Mouse (Mus musculus): ENCODE data around the gene Ace. TPM values are rescaled to one million over a fixed set of nuclear protein-coding genes. Genes with fewer than 3 reads are reported as not detected.

Ace gene
- polyA plus RNA-seq, 1 experiment, result 9.3 TPM

DNA sequence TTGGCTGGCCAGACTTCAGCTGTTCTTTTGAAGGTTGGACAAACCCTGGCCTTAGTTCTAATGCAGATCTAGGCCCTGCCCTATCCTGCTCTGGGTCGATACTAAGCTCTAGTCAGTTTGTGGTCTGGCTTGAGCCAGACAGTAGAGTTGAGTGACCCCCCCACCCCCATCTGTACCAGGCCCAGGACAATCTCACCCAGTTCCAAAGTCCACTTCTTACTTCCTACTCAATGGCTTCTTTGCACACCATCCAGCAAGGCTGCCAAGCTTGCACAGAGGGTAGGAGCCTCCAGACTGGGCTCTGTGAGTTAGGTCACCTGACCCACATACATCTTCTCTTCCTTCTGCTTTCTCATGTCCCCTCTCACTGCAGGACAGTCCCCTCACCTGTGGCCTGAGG, 36.8 kb downstream of the Ace start:
- Histone ChIP-seq H3K27ac (ENCODE audit: insufficient read depth, low read length) (no peak overlapping the region), H3K4me3 (ENCODE audit: insufficient read depth, low read length) (no peak overlapping the region), H3K4me1 (ENCODE audit: control insufficient read depth, insufficient read depth, low read length) (no peaks in the 10 kb centered on the region)
- no peak for TF ChIP-seq POLR2A (IDR thresholded peaks at IDR 0.05; ENCODE audit: extremely low read depth, insufficient read depth, low read length)
- no peak for TF ChIP-seq CTCF (IDR thresholded peaks at IDR 0.05; ENCODE audit: extremely low read depth, insufficient read depth, low read length)

GRCm38 (mm10) chr11:106005970-106006369, 38.2 kb downstream of the Ace start:
- H3K27ac ChIP-seq (ENCODE audit: insufficient read depth, low read length), result no peak overlapping the region
- TF ChIP-seq CTCF (IDR thresholded peaks at IDR 0.05; ENCODE audit: extremely low read depth, insufficient read depth, low read length), result no peak
- no peak overlapping the region for H3K4me3 ChIP-seq (ENCODE audit: insufficient read depth, low read length)
- no peaks in the 10 kb centered on the region for H3K4me1 ChIP-seq (ENCODE audit: control insufficient read depth, insufficient read depth, low read length)

DNA sequence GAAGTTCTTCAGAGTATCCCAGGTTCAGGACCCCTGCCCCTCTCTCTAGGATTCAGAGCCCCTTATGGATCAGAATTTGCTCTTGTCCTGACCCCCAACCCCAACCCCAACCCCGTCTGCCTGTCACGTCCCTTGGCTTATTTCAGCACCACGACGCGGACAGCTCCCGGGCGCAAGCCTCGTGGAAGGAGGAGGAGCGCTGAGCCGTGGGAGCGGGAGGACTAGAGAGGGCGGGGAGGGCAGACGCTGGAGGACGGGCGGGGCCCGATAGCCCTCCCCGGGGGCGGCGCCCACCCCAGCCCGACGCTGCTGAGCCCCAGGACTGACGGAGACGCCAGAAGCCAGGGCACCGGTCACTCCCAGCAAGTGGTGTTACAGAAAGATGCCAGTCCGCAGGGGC, 40.1 kb downstream of the Ace start, which contains the start of gene Kcnh6:
Gene Kcnh6 (plus strand): TSS at position 304 of the 400 bp plus-strand sequence.
- no peaks in the 10 kb centered on the region for H3K4me1 ChIP-seq (ENCODE audit: control insufficient read depth, insufficient read depth, low read length)
- no peak for TF ChIP-seq CTCF (IDR thresholded peaks at IDR 0.05; ENCODE audit: extremely low read depth, insufficient read depth, low read length)
- TF ChIP-seq POLR2A (IDR thresholded peaks at IDR 0.05; ENCODE audit: extremely low read depth, insufficient read depth, low read length), result no peak
- no peak within 1 kb of the TSS for H3K4me3 ChIP-seq (ENCODE audit: insufficient read depth, low read length)
- H3K27ac ChIP-seq (ENCODE audit: insufficient read depth, low read length), result no peak within 1 kb of the TSS

DNA sequence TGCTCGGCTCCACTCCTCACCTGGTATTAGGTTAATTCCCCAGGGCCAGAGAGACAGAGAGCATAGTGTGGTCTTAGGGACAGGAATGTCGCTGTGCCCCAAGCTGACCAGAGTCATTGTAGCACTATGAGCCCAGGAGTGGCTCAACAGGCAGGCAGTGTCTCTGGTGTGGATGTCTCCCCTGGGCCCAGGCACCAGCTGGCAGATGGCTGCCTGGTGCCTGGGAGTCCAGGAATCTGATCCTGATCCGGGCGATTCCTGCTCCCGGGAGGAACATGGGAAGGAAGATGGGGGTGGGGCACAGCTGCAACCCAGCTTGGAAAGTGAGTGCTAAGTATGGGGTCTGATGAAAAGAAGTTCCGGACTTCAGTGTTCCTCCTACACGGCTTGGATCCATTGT, 45.0 kb downstream of the Ace start:
- Histone ChIP-seq H3K4me1 (ENCODE audit: control insufficient read depth, insufficient read depth, low read length) (no peaks in the 10 kb centered on the region; the same call in 1 of the 2 replicates), H3K4me3 (ENCODE audit: insufficient read depth, low read length) (no peak overlapping the region), H3K27ac (ENCODE audit: insufficient read depth, low read length) (no peak overlapping the region)
- TF ChIP-seq POLR2A (IDR thresholded peaks at IDR 0.05; ENCODE audit: extremely low read depth, insufficient read depth, low read length) (no peak), CTCF (IDR thresholded peaks at IDR 0.05; ENCODE audit: extremely low read depth, insufficient read depth, low read length) (no peak)

DNA sequence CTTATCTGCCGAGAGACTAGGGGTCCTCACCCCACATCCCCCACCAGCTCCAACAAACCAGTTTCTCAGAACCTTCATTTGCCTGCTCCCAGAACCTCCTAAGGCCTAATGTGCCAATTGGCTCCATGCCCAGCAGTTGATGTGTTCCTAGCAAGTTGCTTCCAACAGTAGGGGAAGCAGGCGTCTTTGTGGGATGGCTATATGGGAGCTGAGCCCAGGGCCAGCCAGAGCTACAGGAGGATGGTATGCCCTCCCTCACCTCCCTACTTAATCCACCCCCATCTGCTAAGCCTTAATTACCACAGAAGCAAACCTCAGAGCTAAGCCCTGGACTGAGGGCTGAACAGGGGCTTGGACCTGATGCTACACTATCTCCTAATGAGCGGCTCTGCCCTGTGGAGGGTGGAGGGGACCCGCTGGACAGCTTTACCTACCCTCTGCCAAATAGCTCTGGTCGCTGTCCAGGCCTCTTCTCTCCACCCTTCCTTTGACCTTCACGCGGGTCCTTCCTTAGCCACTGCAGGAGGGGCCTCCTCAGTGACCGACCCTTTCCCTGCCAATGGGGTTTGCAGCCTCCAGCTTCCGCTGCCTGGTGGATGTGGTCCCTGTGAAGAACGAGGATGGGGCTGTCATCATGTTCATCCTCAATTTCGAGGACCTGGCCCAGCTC, 45.9 kb downstream of the Ace start:
- Histone ChIP-seq H3K4me3 (ENCODE audit: insufficient read depth, low read length) (no peak overlapping the region), H3K4me1 (ENCODE audit: control insufficient read depth, insufficient read depth, low read length) (no peaks in the 10 kb centered on the region; the same call in 1 of the 2 replicates), H3K27ac (ENCODE audit: insufficient read depth, low read length) (no peak overlapping the region)
- TF ChIP-seq CTCF (IDR thresholded peaks at IDR 0.05; ENCODE audit: extremely low read depth, insufficient read depth, low read length), result no peak
- no peak for TF ChIP-seq POLR2A (IDR thresholded peaks at IDR 0.05; ENCODE audit: extremely low read depth, insufficient read depth, low read length)

- Histone ChIP-seq H3K4me3 (ENCODE audit: insufficient read depth, low read length) (no peak overlapping the region), H3K27ac (ENCODE audit: insufficient read depth, low read length) (no peak overlapping the region), H3K4me1 (ENCODE audit: control insufficient read depth, insufficient read depth, low read length) (no peaks in the 10 kb centered on the region; the same call in 1 of the 2 replicates)
- TF ChIP-seq POLR2A (IDR thresholded peaks at IDR 0.05; ENCODE audit: extremely low read depth, insufficient read depth, low read length) (no peak), CTCF (IDR thresholded peaks at IDR 0.05; ENCODE audit: extremely low read depth, insufficient read depth, low read length) (no peak)
Observed at GRCm38 (mm10) chr11:106016440-106016839, 48.7 kb downstream of the Ace start.

- TF ChIP-seq POLR2A (IDR thresholded peaks at IDR 0.05; ENCODE audit: extremely low read depth, insufficient read depth, low read length) (peak; percentile 43; the same call in 1 of the 2 replicates), CTCF (IDR thresholded peaks at IDR 0.05; ENCODE audit: extremely low read depth, insufficient read depth, low read length) (no peak)
- Histone ChIP-seq H3K4me3 (ENCODE audit: insufficient read depth, low read length) (peak overlapping the region; percentile 71), H3K27ac (ENCODE audit: insufficient read depth, low read length) (no peak overlapping the region; the same call in 1 of the 2 replicates), H3K4me1 (ENCODE audit: control insufficient read depth, insufficient read depth, low read length) (no peaks in the 10 kb centered on the region)
Observed at GRCm38 (mm10) chr11:106020051-106020763, 52.5 kb downstream of the Ace start.

- H3K4me1 ChIP-seq (ENCODE audit: control insufficient read depth, insufficient read depth, low read length), result no peaks in the 10 kb centered on the region
- no peak overlapping the region for H3K27ac ChIP-seq (ENCODE audit: insufficient read depth, low read length)
- H3K4me3 ChIP-seq (ENCODE audit: insufficient read depth, low read length), result no peak overlapping the region
- TF ChIP-seq CTCF (IDR thresholded peaks at IDR 0.05; ENCODE audit: extremely low read depth, insufficient read depth, low read length), result no peak
- no peak for TF ChIP-seq POLR2A (IDR thresholded peaks at IDR 0.05; ENCODE audit: extremely low read depth, insufficient read depth, low read length)
Observed at GRCm38 (mm10) chr11:106025774-106026173, 58.0 kb downstream of the Ace start.

DNA sequence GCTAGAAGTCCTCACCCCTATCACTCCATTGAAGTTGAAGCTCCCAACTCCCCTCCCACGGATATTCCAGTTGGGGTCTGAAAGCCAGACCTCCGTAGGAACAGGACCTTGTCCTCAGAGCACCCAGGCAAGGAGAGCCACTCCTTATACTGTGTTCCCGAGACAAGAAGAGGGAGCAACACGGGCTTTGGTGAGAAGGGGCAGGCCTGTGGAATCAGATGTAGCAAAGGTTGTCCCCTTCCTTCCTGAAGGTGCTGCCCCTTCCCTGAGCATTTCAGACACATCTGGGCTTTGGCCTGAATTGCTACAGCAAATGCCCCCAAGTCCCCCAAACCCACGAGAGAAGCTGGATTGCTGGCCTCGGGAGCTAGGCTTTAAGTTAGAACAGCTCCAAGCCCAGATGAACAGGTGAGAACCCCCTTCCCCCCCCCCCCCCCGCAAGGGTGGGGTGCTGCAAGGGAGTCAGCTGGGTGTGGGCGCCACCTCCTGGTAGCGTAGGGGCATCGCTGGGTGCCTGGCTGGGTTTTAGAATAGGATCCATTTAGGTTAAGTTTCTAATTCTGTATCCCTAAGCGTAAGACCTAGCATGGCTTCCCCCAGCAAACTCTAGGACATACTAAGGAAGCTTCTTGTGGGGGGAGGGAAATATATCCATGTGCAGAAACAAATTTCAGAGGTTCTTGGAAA, 58.9 kb downstream of the Ace start:
- TF ChIP-seq POLR2A (IDR thresholded peaks at IDR 0.05; ENCODE audit: extremely low read depth, insufficient read depth, low read length) (no peak), CTCF (IDR thresholded peaks at IDR 0.05; ENCODE audit: extremely low read depth, insufficient read depth, low read length) (peak; percentile 63)
- no peaks in the 10 kb centered on the region for H3K4me1 ChIP-seq (ENCODE audit: control insufficient read depth, insufficient read depth, low read length)
- H3K27ac ChIP-seq (ENCODE audit: insufficient read depth, low read length), result no peak overlapping the region
- no peak overlapping the region for H3K4me3 ChIP-seq (ENCODE audit: insufficient read depth, low read length)

All from cortical plate, adult 2 months (tissue).